Mouse (Mus musculus) heart, adult 2 months (tissue): Measurements from ENCODE around the gene Spata13.

Experiments
- CTCF ChIP-seq: fragments of 200-600 bp; IDR thresholded peaks from 2 replicates; pipeline ENCODE4 v1.8.1; 2022; ENCODE audit warnings: antibody characterized with exemption, mild to moderate bottlenecking, moderate library complexity
- POLR2A ChIP-seq: fragments of 200-500 bp; IDR thresholded peaks from 2 replicates; pipeline ENCODE4 v1.6.1; 2011; ENCODE audit warnings: mild to moderate bottlenecking, low read depth, low read length, control low read depth; ENCODE audit not compliant: insufficient read depth

GRCm38 (mm10) chr14:60698980-60699379 is 65.2 kb downstream of the Spata13 start:
- TF ChIP-seq CTCF: no peak
- no peak for TF ChIP-seq POLR2A
